Mouse (Mus musculus): Measurements from ENCODE around the gene Tmeff1. TPM values are rescaled to one million over a fixed set of nuclear protein-coding genes. Genes with fewer than 3 reads are reported as not detected.
A peak's percentile ranks its signal among the peaks of the same experiment; 100 is the strongest.

Tmeff1 gene
- 100 to 1,000 TPM; 234 TPM for total RNA-seq (2021)

DNA sequence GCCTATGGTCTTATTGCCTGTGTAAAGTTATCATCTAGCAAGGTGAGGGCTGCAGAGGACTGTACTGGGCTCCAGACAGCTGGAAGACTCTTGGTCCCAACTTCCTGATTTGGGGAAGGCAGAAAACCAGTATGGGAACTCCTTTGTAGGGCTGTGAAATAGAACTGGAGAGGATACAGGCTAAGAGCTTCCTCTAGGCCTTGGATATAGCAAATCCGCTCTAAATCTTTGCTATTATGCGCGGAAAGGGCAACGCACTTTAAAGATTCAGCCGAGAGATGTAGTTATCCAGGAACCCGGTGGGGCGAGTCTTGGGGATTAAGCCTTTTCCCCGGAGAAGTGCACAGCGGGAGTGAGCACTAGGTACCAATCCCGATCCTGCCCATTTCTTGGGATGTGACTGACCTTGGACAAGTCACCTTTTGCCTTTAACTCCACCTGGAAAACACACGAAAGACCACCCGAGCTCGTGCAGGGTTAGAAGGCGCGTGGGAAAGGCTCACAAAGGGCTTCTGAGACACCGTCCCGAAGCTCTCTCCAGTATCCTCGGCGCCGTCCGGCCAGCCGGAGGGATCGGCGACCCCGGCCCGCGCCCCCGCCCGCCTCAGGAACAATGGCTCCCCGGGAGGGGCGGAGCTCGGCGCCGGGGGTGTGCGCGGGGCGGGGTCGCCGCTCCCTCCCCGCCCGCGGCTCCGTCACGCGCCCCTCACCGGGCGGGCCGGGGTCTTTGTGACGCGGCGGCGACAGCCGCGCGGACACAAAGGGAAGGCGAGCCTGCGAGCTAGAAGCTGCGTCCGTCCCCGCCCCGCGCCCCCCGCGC, at the start of gene Tmeff1:
TSS of gene Tmeff1 (plus strand) at position 754 of the 820 bp plus-strand sequence.
- DNase-seq = peak; percentile 76
- intact Hi-C loops (cut with DNase I) = loop anchor here (5.0 kb wide), 1 partner anchor 83 kb away; no protein-coding TSS in a partner anchor

DNA sequence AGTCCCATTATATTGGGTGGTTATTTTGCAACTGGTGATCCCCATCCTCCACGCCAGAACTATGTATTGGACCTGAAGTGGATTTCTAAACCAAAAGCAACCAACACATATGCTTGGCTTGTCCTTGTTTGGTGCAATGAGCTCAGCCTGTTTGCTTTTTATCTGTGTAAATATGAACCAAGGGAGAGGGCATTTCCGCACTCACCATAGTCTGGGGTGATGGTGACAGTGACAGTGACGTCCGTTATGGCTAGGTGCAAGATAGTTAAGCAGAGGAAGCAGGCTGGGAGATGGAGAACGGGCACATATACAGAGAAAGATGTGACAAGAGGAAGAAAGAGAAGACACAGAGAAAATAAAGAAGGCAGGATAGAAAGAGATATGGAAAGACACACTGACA, 48.7 kb upstream of the Tmeff1 start:
- intact Hi-C loops (cut with DNase I) = no loop called here
- no peak for DNase-seq

- intact Hi-C loops (cut with DNase I) = no loop called here
- no peak for DNase-seq
These were observed 48.0 kb upstream of the Tmeff1 start for GRCm38 (mm10) chr4:48537024-48537423.

- no peak for DNase-seq
- intact Hi-C loops (cut with DNase I) = no loop called here
These were observed 46.4 kb upstream of the Tmeff1 start for GRCm38 (mm10) chr4:48538581-48538980.

- DNase-seq = peak; percentile 71
- intact Hi-C loops (cut with DNase I) = no loop called here
These were observed 45.0 kb upstream of the Tmeff1 start, which contains the start of gene Msantd3 for GRCm38 (mm10) chr4:48539841-48540575. Msantd3 (plus strand) TSS chr4:48539935.

GRCm38 (mm10) chr4:48540576-48541111, 44.3 kb upstream of the Tmeff1 start:
- intact Hi-C loops (cut with DNase I) = no loop called here
- peak; percentile 44 for DNase-seq

DNA sequence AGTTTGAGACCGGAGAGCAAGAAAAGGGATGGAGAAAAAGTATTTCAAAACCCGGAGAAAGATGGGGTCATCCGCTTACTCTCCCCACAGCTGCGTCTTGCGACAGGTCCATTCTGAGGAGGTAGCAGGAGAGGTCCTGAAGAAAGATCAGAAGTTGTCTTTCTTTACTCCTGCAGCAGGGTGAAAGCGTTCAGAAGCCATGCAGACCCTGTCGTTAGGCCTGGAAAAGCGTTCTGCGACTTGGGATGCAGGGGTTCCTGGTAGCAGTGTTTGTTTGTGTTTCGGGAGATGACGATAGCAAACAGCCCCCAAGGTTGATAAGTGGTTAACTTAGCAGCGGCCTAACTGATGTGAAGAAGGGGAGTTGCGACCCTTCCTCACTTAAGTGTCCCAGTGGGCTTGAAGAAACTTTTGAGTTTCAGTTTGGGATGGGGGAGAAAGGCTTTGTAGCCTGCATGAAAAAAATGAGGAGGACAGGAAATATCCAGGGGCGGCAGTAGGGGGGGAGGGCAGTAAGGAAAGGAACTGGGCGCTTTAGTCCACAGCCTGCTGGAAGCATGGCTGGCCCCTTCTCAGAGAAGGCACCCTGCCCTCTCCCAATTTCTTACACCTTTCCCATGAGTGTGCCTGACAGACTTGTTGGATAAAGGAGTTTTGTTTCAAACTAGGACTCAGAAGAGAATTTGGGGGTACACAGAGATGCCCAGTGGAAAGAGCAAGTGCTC, 43.3 kb upstream of the Tmeff1 start:
- no peak for DNase-seq
- intact Hi-C loops (cut with DNase I) = no loop called here

DNA sequence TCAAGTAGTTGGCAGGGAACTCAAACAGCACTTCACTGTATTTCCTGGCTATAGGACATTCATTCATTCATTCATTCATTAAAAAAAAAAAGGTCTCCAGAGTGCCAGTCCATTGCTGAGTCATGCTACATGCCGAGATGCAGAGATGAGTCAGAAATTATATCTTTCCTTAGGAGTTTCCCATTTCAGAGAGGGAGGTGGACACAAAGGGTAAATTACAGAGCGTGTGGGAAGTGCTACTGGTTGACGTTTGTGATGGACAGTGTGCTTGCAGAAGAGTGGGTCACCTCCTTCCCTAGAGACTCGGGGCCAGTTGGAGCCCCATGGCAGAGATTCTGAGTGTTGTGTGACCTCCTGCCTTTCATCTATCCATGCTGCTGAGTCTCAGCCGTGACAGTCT, 42.6 kb upstream of the Tmeff1 start:
- intact Hi-C loops (cut with DNase I) = no loop called here
- DNase-seq = no peak

- no peak for DNase-seq
- intact Hi-C loops (cut with DNase I) = no loop called here
These were observed 41.7 kb upstream of the Tmeff1 start for GRCm38 (mm10) chr4:48543071-48543865.

DNA sequence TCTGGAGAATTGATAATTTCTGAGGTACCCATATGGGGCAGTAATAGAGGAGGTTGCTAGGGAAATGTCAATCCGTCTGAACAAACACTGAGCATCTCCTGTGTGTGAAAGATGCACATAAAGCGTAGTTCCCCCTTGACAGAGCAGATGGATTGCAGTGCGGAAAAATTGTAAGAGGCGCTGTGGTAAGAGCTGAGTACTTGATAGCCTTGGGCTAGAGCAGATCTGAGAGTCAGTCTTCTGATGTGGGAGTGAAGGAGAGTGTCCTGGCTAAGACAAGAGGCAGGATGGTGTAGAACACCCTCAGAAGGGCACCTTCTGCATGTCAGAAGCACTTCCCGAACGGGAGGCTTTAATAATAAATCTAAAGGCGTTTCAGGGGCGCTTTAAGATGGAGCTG, 40.8 kb upstream of the Tmeff1 start:
- no peak for DNase-seq
- intact Hi-C loops (cut with DNase I) = no loop called here

GRCm38 (mm10) chr4:48545966-48546365, 39.0 kb upstream of the Tmeff1 start:
- no peak for DNase-seq
- intact Hi-C loops (cut with DNase I) = no loop called here

DNA sequence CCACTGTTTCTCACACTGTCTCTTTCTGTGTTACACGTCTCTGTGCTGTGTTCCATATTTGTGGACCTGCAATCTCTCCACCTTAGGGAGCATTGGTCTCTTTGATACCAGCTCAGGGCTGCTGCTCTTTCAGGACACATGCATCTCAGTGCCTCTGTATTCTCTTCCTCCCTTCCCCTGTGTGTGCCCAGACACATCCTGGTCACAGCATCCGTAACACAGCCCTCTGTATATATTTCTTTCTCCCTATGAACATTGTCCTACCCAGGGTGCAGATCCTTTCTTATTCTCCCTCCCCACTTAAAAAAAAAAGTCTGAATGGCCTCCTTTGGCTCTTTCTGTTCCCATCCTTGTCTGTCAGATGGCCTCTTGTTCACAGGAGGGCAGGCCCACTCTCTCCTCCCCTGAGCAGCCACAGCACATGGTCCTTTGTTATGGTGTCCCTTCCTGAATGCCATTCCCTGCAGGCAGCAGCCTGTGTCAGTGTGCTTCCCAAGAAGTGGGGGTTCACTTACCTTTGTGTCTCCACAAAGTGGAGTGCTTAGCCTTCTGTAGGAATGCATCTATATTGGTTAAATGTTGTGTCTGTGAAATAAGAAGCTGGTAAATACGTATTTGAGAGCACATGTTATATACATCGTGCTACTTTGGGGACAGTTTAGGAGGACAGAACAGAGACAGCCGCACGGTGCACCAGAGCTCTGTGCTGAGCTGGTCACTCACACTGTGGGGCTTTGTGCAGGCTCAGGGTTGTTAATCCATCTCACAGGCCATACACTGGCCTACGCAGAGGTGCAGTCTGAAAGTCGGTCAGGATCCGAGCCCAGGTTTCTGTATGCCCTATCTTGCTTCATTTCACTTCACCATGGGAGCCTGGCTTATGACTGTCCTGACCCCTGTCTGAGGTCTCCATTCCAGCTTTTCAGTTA, 38.1 kb upstream of the Tmeff1 start:
- intact Hi-C loops (cut with DNase I) = no loop called here
- DNase-seq = no peak

DNA sequence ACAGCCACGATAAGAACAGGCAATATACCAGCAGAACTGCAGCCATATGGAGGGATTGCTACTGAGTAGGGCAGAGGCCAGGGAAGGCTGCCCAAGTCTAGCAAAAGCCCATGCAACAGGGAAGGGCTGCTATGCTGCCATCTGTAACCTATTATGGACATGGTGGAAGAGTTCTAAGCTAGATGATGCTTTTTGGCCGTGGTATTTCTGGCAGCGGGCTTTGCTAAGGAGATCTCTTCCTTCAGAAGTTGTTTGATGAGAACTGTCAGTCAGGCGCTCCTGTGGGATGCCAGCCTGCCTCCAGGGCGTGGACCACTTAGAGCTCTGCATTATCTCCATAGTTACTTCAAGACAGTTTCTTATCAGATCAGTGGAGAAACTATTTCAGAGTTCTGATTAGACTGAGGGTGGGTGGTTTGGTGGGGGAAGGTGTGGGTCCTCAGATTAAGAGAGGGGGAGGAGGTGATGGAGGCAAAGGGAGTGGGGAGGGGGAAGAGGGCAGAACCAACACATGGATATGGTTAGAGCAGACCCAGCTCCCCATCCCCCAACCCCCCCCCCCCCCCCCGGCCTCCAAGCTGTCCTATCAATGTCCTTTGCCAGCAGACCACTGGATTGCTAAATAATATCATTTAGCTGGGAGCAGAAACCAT, 36.5 kb upstream of the Tmeff1 start:
- peak; percentile 71 for DNase-seq
- intact Hi-C loops (cut with DNase I) = no loop called here

- intact Hi-C loops (cut with DNase I) = no loop called here
- DNase-seq = no peak
These were observed 35.3 kb upstream of the Tmeff1 start for GRCm38 (mm10) chr4:48549661-48550060.

- no peak for DNase-seq
- intact Hi-C loops (cut with DNase I) = no loop called here
These were observed 32.4 kb upstream of the Tmeff1 start for GRCm38 (mm10) chr4:48552486-48553064.

DNA sequence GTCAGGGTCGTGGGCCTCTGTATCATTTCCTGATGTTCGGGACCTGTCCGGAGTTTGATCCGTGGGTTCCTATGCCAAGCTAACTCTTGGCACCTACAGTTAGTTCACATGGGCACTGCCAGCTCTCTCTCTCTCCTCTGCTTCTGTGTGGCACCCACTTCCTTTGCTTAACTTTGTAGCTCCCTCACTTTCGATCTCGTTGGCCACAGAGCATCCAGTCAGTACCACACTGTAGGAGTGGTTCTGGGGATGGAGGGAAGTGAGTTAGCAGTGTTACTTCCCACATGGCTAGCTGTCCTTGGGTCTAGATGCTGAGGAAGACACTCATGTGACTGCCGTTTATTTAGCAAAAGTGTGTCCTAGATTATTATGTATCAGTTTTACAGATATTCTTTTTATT, 30.8 kb upstream of the Tmeff1 start:
- no peak for DNase-seq
- intact Hi-C loops (cut with DNase I) = no loop called here

- DNase-seq = peak; percentile 43
- intact Hi-C loops (cut with DNase I) = no loop called here
These were observed 29.2 kb upstream of the Tmeff1 start for GRCm38 (mm10) chr4:48555729-48556128.

DNA sequence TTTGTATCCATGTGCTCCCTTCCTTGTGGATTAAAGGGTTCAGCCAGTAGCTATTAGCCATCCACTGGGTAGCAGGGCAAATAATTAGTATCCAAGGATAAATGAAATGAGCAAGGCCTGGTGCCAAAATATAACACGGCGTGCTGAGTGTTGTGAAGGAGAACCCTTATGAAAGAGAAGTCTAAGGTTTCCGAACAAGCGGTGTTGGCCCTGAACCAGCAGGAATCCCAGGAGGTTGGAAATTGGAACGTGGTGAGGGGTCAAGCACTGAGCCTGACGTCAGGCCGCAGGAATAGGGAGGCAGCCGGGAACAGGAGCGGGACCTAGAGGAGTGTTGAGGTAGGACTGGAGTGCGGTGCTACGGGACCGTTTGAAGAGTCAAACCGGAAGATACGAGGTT, 25.3 kb upstream of the Tmeff1 start:
- DNase-seq = no peak
- intact Hi-C loops (cut with DNase I) = no loop called here

All from left cerebral cortex, postnatal 4 days (tissue).